8 mouse cellular contexts compared by ENCODE assay signal in the genomic region with DNA sequence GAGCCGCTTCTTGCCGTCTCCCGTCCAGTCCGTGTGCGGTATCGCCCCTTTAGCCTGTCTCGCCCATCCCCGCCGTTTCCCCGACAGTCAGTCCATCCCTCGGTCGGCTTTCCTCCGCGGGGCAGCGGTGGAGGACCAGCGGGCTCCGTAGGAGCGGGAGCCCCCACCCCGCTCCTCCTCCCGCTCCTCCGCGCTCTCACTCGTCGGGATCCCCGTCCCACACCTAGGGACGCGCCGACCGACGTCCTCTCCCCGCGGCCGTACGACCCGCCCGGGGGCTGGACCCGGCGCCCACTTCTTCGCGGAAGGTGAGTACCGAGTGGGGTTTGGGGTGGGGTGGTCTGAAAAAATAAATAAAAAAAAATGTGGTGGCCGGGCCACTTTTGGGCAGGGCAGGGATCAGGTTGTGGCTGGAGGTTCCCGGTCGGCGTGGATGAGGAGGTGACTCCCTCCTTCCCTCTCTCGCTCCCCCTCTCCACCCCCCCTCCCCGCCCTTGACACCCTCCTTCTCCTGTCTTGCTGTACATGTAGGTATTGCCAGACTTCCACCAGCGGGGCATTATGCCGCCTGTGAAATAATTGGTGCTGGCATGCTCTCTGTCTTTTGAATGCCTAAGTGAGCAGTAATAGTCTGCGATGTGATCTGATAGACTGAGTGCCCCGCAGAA. TPM values are rescaled to one million over a fixed set of nuclear protein-coding genes. Genes with fewer than 3 reads are reported as not detected.
DNase-seq lines count a peak whose midpoint lies in the region; ATAC-seq lines count a peak whose summit lies in the region.

No protein-coding gene starts in this region.

- peak overlapping the region; percentile 76 for H3K4me2 ChIP-seq in stomach, embryonic 14.5 days (replicated peaks; ENCODE audit: low read depth, low read length)

- under 1% methylated on average over 49 of the region's 51 CpGs for WGBS in stomach, embryonic 14.5 days

- peak; percentile 15; the same call in 1 of the 2 replicates for ATAC-seq in erythroid progenitor cell, adult 5-6 weeks (replicated peaks; ENCODE audit: low FRiP score, poor library complexity, severe bottlenecking)
- ATAC-seq in stomach, embryonic 14.5 days (ENCODE audit: insufficient number of reproducible peaks, insufficient read depth, low FRiP score, low read depth), result no peak

- H3K27ac ChIP-seq in stomach, embryonic 14.5 days (ENCODE audit: low read length), result peak overlapping the region; percentile 89

- H3K27me3 ChIP-seq in stomach, embryonic 14.5 days (ENCODE audit: control insufficient read depth, insufficient read depth, low read length), result no peaks in the 10 kb centered on the region

- H3K36me3 ChIP-seq in stomach, embryonic 14.5 days (ENCODE audit: control insufficient read depth, insufficient read depth, low read length), result no peaks in the 10 kb centered on the region

- no peaks in the 10 kb centered on the region for H3K9me3 ChIP-seq in stomach, embryonic 14.5 days (ENCODE audit: control insufficient read depth, low read depth, low read length)

- peak overlapping the region; percentile 61 for H3K9ac ChIP-seq in stomach, embryonic 14.5 days (replicated peaks; ENCODE audit: low read depth, low read length)

- DNase-seq in gastrocnemius, postnatal 10 days, result peak; percentile 48
- no peak for DNase-seq in gastrocnemius, postnatal 4 days (ENCODE audit: low spot score in 2 of 2)
- peak; percentile 78 for DNase-seq in 416B (ENCODE audit: low read depth)
- peak; percentile 90 for DNase-seq in brain, adult 2 months (ENCODE audit: low read depth, low spot score)
- DNase-seq in kidney, postnatal 14 days, result peak; percentile 59
- DNase-seq in lung, postnatal 14 days, result peak; percentile 28

- 0 out of 2 replicates have a peak, but pooled peaks cover 5% of the 10 kb centered on the region for H3K4me1 ChIP-seq in stomach, embryonic 14.5 days (ENCODE audit: control insufficient read depth, insufficient read depth, low read length)

- peak overlapping the region; percentile 78 for H3K4me3 ChIP-seq in stomach, embryonic 14.5 days (ENCODE audit: low read depth, low read length)

RNA-seq across cellular contexts. Expression of a gene that starts 0.5 kb away (rescaled TPM):
- 10 to 100 TPM; 14.6 to 17.2 TPM for total RNA-seq in gastrocnemius, postnatal 10 days (2021)
- total RNA-seq in gastrocnemius, postnatal 4 days (2021), result 10 to 100 TPM; 20.4 to 20.8 TPM
- total RNA-seq in erythroid progenitor cell, adult 5-6 weeks (2015; ENCODE audit: low replicate concordance), result 46.1 and 61.6 TPM in 2 replicates
- total RNA-seq in erythroid progenitor cell, adult 5-6 weeks (2017; ENCODE audit: low replicate concordance), result 53.1 and 54.3 TPM in 2 replicates
- 32.6 and 36.0 TPM in 2 replicates for polyA plus RNA-seq in stomach, embryonic 14.5 days (2014; fragmentation: Nextera tagmentation; extraction: Ambion mirVana)

Comparison
In these comparisons a context has a peak if more than half of its experiments do, and no peak if none do; other contexts are left out.
1. DNase-seq: peak in gastrocnemius, postnatal 10 days (single experiment), 416B (single experiment), brain, adult 2 months (single experiment), kidney, postnatal 14 days (single experiment) and lung, postnatal 14 days (single experiment); none in gastrocnemius, postnatal 4 days (0 of 2).